Mouse (Mus musculus) stomach, embryonic 15.5 days (tissue): ENCODE data around the gene Ncoa3. TPM values are rescaled to one million over a fixed set of nuclear protein-coding genes. Genes with fewer than 3 reads are reported as not detected.
A peak's percentile ranks its signal among the peaks of the same experiment; 100 is the strongest.

ENCODE experiments used
- ATAC-seq: fragments of 200-750 bp; cut with Nextera tagmentation; 2 replicates; pipeline ENCODE4 v1.8.0; 2017; ENCODE audit warnings: low read depth, moderate number of reproducible peaks, moderate TSS enrichment; ENCODE audit not compliant: insufficient read depth, low FRiP score
- H3K27ac ChIP-seq: fragments of 300-500 bp; sonication (generic); 2 replicates; pipeline ENCODE4 v1.5.1; 2015; ENCODE audit warnings: mild to moderate bottlenecking, inconsistent platforms
- H3K27me3 ChIP-seq: fragments of 300-500 bp; sonication (generic); replicated peaks from 2 replicates; pipeline ENCODE4 v1.6.1; 2015; ENCODE audit warnings: inconsistent platforms
- H3K36me3 ChIP-seq: fragments of 300-500 bp; sonication (generic); 2 replicates; pipeline ENCODE4 v1.6.1; 2015; ENCODE audit warnings: inconsistent platforms
- H3K4me1 ChIP-seq: fragments of 300-500 bp; sonication (generic); 2 replicates; pipeline ENCODE4 v1.6.1; 2015; ENCODE audit warnings: inconsistent platforms
- H3K4me2 ChIP-seq: fragments of 300-500 bp; sonication (generic); 2 replicates; pipeline ENCODE4 v1.6.1; 2015; ENCODE audit warnings: mild to moderate bottlenecking, inconsistent platforms
- H3K4me3 ChIP-seq: fragments of 300-500 bp; sonication (generic); replicated peaks from 2 replicates; pipeline ENCODE4 v1.5.1; 2015; ENCODE audit warnings: inconsistent platforms
- H3K9ac ChIP-seq: fragments of 300-500 bp; sonication (generic); 2 replicates; pipeline ENCODE4 v1.6.1; 2015; ENCODE audit warnings: inconsistent platforms
- H3K9me3 ChIP-seq: fragments of 300-500 bp; sonication (generic); 2 replicates; pipeline ENCODE4 v1.6.1; 2016; ENCODE audit warnings: inconsistent platforms
- WGBS: fragments of 180-500 bp; shearing (Covaris S2); methylation state at CpG from one replicate; pipeline ENCODE4 v1.1.7; 2015; 5-methylcytosine and 5-hydroxymethylcytosine counted together
- polyA plus RNA-seq: library from polyadenylated mRNA; unstranded; fragments of >200 nt; fragmentation: Nextera tagmentation; extraction: Ambion mirVana; gene quantifications from 2 replicates; pipeline ENCODE4 v1.2.1, GENCODE M21; 2015

The Ncoa3 gene
- polyA plus RNA-seq, 1 experiment from 2014 or later = 12.9 TPM

DNA sequence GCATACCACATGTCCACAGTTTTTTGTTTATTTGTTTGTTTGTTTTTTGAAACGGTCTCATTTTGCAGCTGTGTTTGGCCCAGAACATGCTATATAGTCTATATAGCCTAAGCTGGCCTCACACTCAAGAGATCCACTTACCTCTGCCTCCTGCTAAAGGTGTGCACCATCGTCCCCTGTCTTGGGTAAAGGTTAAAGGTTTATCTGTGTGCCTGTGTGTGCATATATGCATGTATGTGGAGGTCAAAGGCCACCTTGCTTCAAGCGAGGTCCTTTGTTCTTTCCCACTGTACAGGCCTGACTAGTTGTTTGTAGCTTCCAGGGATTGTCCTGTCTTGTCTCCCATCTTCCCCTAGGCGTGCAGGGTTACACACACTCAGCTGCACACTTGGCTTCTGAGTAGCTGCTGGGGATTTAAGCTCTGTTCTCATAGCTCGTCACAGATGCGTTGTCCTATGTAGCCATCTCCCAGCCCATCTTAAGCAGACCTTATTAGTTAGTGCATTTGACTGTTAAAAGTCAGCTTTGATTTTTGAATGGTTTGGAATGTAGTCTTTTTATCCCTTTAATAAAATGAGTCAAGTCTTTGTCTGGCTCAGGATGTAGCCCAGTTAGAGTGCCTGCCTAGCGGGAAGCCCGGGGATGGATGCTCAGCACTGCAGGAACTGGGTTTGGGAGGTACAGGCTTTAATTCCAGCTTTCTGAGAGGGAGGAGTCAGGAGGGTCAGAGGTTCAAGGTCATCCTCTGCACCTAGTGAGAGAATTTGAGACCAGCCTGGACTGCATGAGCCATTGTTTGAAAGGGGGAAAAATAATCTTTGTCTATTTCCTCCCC, 16.3 kb downstream of the Ncoa3 start:
- H3K4me1 ChIP-seq = peaks cover 24% of the 10 kb centered on the region
- no peaks in the 10 kb centered on the region for H3K9me3 ChIP-seq
- no peak overlapping the region for H3K4me2 ChIP-seq
- H3K27me3 ChIP-seq = no peaks in the 10 kb centered on the region
- H3K4me3 ChIP-seq = no peak overlapping the region
- ATAC-seq = no peak
- peak overlapping the region; percentile 36; the same call in 1 of the 2 replicates for H3K27ac ChIP-seq
- WGBS = 56% methylated on average over 8 of the region's 8 CpGs
- H3K9ac ChIP-seq = no peak overlapping the region
- no peaks in the 10 kb centered on the region for H3K36me3 ChIP-seq

DNA sequence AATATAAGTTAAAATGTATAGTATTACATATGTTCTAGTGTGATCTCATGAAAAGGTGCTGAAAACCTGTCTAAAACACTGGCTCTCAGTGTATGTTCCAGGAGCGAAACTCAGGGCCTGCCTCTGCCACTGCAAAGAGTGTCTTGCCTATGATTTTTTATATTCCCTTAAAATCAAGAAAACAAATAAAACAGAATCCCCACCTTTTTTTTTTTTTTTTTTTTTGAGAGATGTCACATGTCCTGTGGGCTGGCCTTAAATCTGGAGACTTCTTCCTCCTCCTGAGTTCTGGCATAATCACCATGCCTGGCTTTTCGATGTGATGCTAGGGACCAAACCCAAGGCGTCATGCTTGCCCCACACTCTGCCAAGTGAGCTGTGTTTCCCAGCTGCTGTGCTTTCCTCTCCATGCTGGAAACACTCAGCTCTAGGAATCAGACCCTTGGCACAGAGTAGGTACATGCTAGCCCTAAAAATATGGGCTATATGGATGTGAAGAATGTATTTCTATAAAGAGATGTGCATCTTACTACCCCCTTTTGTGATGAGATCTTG, 17.0 kb downstream of the Ncoa3 start:
- Histone ChIP-seq H3K4me3 (no peak overlapping the region), H3K36me3 (no peaks in the 10 kb centered on the region), H3K4me1 (peaks cover 24% of the 10 kb centered on the region), H3K27ac (peak overlapping the region; percentile 36), H3K27me3 (no peaks in the 10 kb centered on the region), H3K4me2 (no peak overlapping the region), H3K9me3 (no peaks in the 10 kb centered on the region), H3K9ac (no peak overlapping the region)
- ATAC-seq = no peak
- 67% methylated on average over 3 of the region's 3 CpGs for WGBS

- H3K4me2 ChIP-seq = no peak overlapping the region
- H3K9me3 ChIP-seq = no peaks in the 10 kb centered on the region
- H3K27ac ChIP-seq = peak overlapping the region; percentile 57; the same call in 1 of the 2 replicates
- ATAC-seq = no peak
- no peak overlapping the region for H3K9ac ChIP-seq
- no peaks in the 10 kb centered on the region for H3K27me3 ChIP-seq
- no peak overlapping the region for H3K4me3 ChIP-seq
- no peaks in the 10 kb centered on the region for H3K36me3 ChIP-seq
- WGBS = 55% methylated on average over 12 of the region's 12 CpGs
- H3K4me1 ChIP-seq = peaks cover 24% of the 10 kb centered on the region
Observed at GRCm38 (mm10) chr2:166010321-166010720, 17.9 kb downstream of the Ncoa3 start.

DNA sequence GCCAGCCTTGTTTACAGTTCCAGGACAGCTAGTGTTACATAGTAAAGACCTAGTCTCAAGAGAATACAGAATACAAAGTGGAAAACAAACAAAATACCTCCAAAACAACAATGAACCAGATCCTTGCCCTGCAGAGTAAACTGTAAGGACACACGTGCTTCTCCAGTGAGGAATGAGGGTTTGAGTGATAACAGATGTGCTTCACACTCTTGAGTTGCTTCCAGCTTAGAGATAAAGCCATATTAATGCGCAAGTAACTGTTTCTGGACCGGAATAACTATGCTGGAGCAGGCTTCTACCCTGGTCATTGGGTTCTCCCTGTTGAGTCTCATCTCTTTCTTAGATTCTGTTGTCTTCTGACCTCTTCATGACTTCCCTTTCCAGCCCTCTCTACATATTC, 19.0 kb downstream of the Ncoa3 start:
- no peak overlapping the region for H3K4me3 ChIP-seq
- ATAC-seq = no peak
- peaks cover 24% of the 10 kb centered on the region for H3K4me1 ChIP-seq
- no peak overlapping the region for H3K4me2 ChIP-seq
- H3K9me3 ChIP-seq = no peaks in the 10 kb centered on the region
- no peak overlapping the region for H3K9ac ChIP-seq
- peak overlapping the region; percentile 45; the same call in 1 of the 2 replicates for H3K27ac ChIP-seq
- WGBS = 37% methylated on average over 3 of the region's 3 CpGs
- H3K27me3 ChIP-seq = no peaks in the 10 kb centered on the region
- H3K36me3 ChIP-seq = no peaks in the 10 kb centered on the region

- WGBS = 49% methylated on average over 2 of the region's 2 CpGs
- H3K9ac ChIP-seq = no peak overlapping the region
- H3K4me2 ChIP-seq = no peak overlapping the region
- ATAC-seq = no peak
- no peaks in the 10 kb centered on the region for H3K9me3 ChIP-seq
- no peaks in the 10 kb centered on the region for H3K27me3 ChIP-seq
- no peak overlapping the region for H3K4me3 ChIP-seq
- H3K36me3 ChIP-seq = no peaks in the 10 kb centered on the region
- H3K27ac ChIP-seq = no peak overlapping the region
- H3K4me1 ChIP-seq = peaks cover 24% of the 10 kb centered on the region
Observed at GRCm38 (mm10) chr2:166012145-166012544, 19.7 kb downstream of the Ncoa3 start.

GRCm38 (mm10) chr2:166018769-166019168, 26.3 kb downstream of the Ncoa3 start:
- Histone ChIP-seq H3K36me3 (no peaks in the 10 kb centered on the region), H3K27ac (no peak overlapping the region), H3K4me2 (no peak overlapping the region), H3K4me3 (no peak overlapping the region), H3K9me3 (no peaks in the 10 kb centered on the region), H3K9ac (no peak overlapping the region), H3K27me3 (no peaks in the 10 kb centered on the region), H3K4me1 (peaks cover 14% of the 10 kb centered on the region)
- no peak for ATAC-seq
- WGBS = 68% methylated on average over 3 of the region's 3 CpGs

- H3K4me1 ChIP-seq = peaks cover 17% of the 10 kb centered on the region
- H3K36me3 ChIP-seq = no peaks in the 10 kb centered on the region
- H3K4me2 ChIP-seq = no peak overlapping the region
- H3K9ac ChIP-seq = no peak overlapping the region
- H3K9me3 ChIP-seq = no peaks in the 10 kb centered on the region
- H3K4me3 ChIP-seq = no peak overlapping the region
- ATAC-seq = no peak
- H3K27me3 ChIP-seq = no peaks in the 10 kb centered on the region
- H3K27ac ChIP-seq = no peak overlapping the region
- whole genome bisulfite sequencing = 78% methylated on average over 2 of the region's 2 CpGs
Observed at GRCm38 (mm10) chr2:166020026-166020425, 27.6 kb downstream of the Ncoa3 start.

GRCm38 (mm10) chr2:166021073-166021610, 28.7 kb downstream of the Ncoa3 start:
- H3K36me3 ChIP-seq = no peaks in the 10 kb centered on the region
- no peaks in the 10 kb centered on the region for H3K27me3 ChIP-seq
- H3K4me2 ChIP-seq = no peak overlapping the region
- peak overlapping the region; percentile 49; the same call in 1 of the 2 replicates for H3K27ac ChIP-seq
- no peak for ATAC-seq
- 17% methylated on average over 4 of the region's 4 CpGs for WGBS
- no peaks in the 10 kb centered on the region for H3K9me3 ChIP-seq
- H3K4me3 ChIP-seq = no peak overlapping the region
- peaks cover 17% of the 10 kb centered on the region for H3K4me1 ChIP-seq
- H3K9ac ChIP-seq = no peak overlapping the region

DNA sequence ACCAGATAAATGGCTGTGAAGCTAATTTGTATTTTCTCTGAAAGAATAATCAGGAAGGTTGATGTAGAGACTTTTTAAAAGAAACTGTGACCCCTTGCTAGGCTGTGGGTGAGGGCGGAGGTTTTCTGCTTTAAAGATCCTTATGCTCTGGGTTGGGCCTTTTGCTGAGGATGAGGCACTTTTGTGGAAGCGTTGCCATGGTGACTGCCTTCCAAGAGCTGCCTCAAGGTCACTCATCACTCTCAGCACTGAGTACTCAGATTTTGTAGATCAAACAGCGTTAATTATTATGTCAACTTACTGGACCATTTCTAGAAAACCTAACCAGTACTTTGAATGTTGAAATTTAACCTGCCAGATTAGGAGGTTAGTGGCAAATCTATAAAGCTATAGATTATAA, 29.2 kb downstream of the Ncoa3 start:
- no peaks in the 10 kb centered on the region for H3K36me3 ChIP-seq
- 37% methylated on average over 3 of the region's 3 CpGs for WGBS
- peaks cover 17% of the 10 kb centered on the region for H3K4me1 ChIP-seq
- H3K9ac ChIP-seq = no peak overlapping the region
- no peaks in the 10 kb centered on the region for H3K9me3 ChIP-seq
- no peaks in the 10 kb centered on the region for H3K27me3 ChIP-seq
- H3K27ac ChIP-seq = no peak overlapping the region
- H3K4me3 ChIP-seq = no peak overlapping the region
- ATAC-seq = no peak
- no peak overlapping the region for H3K4me2 ChIP-seq

DNA sequence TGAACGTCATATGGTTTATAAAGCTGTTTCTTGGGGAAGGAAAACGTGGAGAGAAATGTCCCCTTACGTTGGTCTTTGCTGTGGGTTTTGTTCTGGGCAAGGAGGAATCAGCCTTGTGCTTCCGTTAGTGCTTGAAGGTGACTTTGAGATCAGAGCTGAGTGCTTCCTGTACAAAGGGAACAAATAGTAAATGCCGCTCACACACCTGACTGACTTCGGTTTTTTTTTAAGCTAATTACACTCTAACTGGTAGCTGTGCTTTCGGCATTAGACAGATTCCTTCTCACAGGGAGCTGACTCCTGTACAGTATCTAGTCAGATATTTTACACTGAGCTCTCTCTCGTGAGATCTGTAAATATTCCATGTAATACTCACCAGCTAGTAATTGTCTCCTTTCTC, 29.9 kb downstream of the Ncoa3 start:
- 36% methylated on average over 8 of the region's 8 CpGs for WGBS
- Histone ChIP-seq H3K9me3 (no peaks in the 10 kb centered on the region), H3K9ac (no peak overlapping the region), H3K36me3 (no peaks in the 10 kb centered on the region), H3K4me2 (no peak overlapping the region), H3K4me3 (no peak overlapping the region), H3K27ac (no peak overlapping the region), H3K4me1 (peaks cover 17% of the 10 kb centered on the region), H3K27me3 (no peaks in the 10 kb centered on the region)
- no peak for ATAC-seq

GRCm38 (mm10) chr2:166024079-166024478, 31.6 kb downstream of the Ncoa3 start:
- WGBS = 84% methylated on average over 3 of the region's 3 CpGs

DNA sequence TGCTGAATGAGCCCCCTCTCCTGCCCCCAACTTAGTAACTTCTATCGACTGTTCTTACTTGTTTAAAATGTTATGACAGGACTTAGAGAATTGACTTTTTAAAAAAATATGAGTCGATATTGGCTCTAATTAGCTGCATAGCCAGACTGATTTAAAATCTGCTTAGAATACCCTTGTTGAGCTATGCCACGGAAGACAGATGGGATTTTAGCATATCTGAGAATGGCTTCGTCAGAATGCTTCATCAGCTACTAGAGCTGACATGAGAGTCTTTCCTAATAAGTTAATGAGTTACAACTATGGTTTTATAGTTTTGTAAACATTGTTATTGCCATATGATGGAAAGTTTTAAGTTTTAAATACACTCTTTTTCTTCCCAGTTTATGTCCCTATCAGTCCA, 32.2 kb downstream of the Ncoa3 start:
- H3K27ac ChIP-seq = no peak overlapping the region
- no peak overlapping the region for H3K9ac ChIP-seq
- no peak overlapping the region for H3K4me2 ChIP-seq
- no peak overlapping the region for H3K4me3 ChIP-seq
- H3K36me3 ChIP-seq = no peaks in the 10 kb centered on the region
- peaks cover 24% of the 10 kb centered on the region for H3K4me1 ChIP-seq
- 69% methylated on average over 4 of the region's 4 CpGs for WGBS
- H3K9me3 ChIP-seq = no peaks in the 10 kb centered on the region
- no peaks in the 10 kb centered on the region for H3K27me3 ChIP-seq
- no peak for ATAC-seq

More at GRCm38 (mm10) chr2:166024079-166024478, 31.6 kb downstream of the Ncoa3 start:
- H3K4me1 ChIP-seq = peaks cover 21% of the 10 kb centered on the region
- no peak; the same call in 1 of the 2 replicates for ATAC-seq
- H3K27ac ChIP-seq = no peak overlapping the region
- H3K9ac ChIP-seq = no peak overlapping the region
- no peaks in the 10 kb centered on the region for H3K36me3 ChIP-seq
- no peaks in the 10 kb centered on the region for H3K27me3 ChIP-seq
- H3K4me3 ChIP-seq = no peak overlapping the region
- no peaks in the 10 kb centered on the region for H3K9me3 ChIP-seq
- H3K4me2 ChIP-seq = no peak overlapping the region
